Mouse (Mus musculus): ENCODE measurements around the gene Mettl24.

Gene Mettl24

DNA sequence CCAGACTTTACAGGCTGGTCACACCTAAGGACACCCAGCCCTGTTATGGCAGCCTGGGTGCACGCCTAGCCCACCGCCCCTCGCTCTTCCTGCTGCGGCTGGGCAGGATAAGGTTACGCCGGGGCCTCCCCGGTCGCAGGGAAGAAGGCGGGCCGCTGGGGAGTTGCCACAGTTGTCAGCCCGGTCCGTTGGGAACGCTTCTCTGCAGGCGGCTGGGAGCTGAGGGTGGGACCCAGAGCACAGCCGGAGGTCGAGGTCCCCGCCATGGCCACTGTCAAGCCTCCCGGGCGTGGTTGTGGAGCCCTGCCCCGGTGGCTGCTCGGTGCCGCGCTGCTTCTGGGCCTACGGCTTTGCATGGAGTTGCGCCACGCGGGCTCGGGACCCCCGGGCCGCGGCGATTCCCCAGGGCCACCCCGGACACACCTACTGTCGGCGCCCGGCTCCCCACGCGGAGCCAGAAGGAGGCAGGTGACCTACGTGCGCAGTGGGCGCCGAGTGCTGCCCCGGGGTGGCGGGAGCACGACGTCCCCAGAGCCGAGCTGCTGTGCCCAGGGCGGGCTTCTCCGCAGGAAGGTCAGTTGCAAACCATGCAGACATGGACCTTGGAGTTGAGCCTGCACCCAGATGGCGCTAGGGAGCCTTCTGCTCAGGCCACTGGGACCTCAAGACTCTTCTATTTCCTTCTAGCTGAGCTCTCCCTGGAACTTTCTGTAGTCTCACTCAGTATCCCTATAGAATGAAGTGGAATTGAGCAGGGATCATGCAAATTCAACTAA is at the start of gene Mettl24:
Gene Mettl24 (plus strand): TSS at position 191 of the 776 bp plus-strand sequence.
- peak; percentile 82 to 83 for DNase-seq

DNA sequence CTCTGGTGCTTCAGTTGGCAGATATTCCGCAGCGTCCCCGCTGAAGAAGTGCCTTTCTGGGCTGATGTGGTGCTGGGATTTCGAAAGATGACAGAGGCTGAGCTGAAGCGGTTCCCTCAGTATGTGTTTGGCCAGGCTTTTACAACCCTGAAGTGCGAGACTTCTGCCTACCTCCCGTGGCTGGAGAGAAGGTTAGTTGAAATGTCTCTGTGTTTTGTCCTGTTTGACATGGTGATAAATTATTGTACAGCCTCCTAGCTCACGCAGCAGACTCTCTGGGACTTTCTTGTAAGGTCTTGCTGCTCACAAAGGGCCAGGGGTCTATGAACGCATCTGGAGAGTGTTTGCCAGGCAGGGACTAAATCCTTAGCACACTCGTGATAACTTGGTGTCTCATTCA is 45.8 kb upstream of the Mettl24 start:
- no peak for DNase-seq

DNA sequence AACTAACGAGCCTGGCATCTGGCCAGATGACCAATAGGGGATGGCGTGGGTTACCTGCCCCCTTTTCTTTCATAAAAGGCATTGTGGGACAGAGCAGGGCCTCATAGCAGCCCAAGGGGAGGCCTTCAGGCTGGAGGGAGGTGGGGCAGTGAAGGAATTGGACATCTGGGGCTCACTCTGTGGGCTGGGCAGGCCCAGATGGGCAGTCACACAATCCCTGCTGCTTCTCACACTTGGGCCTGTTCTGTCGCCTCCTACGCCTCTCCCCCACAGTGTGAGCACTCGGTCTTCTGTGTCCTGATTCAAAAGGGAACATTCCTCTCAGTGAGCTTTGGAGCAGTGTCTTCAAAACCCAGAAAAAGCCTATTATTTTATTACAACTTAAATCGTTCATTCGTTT is 44.8 kb upstream of the Mettl24 start:
- DNase-seq = peak; percentile 77 to 80

DNA sequence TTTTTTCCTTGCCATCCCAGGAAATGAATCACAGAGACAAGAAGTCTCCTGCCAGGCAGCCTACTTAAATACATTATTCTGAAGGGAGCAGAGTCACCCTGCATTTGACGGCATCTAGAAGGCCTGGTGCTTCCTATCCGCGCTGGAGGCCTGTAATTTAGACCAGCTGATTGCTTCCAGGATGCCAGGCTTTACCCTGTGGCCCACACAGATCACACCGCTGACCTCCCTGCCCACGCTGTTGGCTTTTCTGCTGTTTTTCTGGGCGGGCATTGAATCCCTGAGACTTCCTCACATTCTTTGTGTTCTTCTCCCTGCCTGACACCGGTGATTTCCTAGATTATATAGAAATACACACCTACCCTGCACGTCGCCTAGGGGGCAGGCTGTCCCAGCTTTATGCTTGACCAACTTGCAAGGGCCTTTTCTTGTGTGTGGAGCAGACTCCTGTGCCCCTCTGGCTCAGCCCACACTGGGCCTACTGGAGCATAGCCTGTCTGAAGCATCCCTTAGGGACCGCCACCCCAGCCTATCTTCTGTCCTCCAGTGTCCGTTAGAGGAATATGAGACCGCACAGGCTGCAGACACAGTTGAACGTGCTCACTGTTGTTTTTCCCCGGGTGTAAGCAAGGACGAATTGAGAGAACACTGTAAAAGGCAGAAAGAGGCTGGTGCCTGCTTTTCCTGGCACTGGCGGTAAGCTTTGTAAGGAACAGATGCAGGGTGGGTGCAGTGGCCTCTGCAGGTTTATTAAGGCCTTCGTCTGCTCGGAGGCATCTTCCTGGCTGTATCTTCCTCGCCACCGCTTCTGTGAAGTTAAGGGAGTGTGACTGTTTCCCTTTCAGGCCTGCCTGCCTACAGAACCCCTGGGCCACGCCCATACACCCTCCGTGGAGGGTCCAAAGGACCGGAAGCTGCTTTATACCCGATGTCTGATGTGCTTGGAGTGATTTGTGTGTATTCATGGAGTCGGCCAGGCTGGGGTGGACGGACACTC is 44.0 kb upstream of the Mettl24 start:
- DNase-seq = peak; percentile 35 to 52

DNA sequence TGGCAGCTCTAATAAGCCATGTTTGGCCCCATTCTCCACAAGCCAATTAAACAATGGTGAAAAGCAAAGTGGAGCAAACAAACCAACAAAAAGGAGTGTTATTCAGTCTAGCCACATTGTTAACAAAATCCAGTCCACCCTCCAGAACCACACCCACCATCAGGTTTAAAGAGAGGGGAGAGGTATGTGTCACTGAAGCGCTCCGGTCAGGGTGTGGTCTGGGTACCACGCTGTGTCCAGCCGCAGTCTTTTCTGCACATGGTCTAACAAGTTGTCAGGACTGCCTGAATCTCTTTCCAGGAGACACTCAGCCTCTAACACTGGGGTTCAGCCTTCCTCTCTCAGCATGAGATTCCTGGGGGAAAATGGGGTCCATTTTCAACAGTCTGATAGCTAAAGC is 42.7 kb upstream of the Mettl24 start:
- no peak for DNase-seq

DNA sequence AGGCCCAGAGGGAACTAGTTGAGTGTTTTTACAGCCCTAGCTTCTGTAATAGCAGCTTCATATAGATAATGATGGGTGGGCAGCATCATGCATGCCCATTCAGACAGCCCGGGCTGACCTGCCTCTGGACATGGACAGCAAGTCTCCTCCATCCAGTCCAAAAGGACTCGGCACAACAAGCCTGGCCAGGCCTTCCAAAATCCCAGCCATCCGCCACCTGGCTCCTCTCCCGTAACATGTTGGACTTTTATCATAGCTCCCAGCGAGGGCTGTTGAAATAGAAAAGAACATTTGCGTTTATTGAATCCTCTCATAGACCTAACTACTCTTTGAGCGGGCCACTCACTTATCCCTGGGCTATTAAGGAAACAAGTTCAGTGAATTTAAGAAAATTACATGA is 41.2 kb upstream of the Mettl24 start:
- DNase-seq = peak; percentile 72 to 76

DNA sequence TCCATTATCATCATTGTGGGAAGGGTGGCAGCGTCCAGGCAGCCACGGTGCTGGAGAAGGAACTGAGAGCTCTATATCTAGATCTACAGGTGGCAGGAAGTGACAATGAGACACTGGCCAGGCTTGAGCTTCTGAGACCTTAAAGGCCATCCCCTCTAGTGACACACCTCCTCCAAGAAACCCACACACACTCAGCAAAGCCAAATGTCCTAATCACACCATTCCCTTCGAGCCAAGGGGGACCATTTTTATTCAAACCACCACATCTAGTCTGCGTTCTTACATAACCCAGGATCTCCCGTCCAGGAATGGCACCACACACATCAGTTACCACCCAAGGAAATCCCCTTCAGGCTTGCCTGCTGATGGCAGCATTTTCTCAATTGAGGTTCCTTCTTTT is 40.0 kb upstream of the Mettl24 start:
- no peak for DNase-seq

DNA sequence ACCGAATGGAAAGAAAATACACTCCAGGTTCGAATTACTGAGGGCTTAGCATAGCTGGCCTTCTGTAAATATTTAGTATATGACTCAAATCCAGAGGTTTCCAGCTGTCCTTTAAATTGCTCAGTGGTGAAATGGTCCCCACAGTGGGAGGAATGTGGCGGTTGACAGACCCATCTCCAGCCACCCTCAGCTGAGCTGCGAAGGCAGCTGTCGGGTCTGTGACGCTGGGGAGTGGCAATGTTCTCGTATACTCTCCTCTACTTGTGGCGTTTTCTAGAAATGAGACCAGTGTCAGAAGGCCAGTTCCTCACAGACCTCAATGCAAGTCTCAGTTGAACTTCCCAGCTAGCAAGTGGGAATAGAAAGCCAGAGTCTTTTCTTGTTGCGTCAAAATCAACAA is 38.6 kb upstream of the Mettl24 start:
- no peak for DNase-seq

DNA sequence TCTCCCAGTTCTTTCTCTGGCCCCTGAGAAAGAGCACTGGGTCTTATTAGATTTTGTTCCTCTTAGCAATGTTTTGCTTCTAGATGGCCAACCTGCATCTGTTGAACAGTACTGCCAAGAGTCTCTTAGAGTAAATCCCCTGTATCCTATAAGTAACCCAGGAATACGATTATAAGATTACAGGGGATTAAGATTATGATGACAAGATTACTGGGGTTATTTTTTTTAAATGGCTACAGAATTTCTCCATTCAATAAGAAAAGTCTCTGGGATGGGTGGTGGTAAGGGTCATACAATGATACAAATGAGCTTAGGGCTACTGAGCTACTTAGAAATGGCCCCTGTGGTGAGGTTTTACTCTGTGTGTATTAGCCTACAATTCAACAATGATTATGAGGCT is 37.7 kb upstream of the Mettl24 start:
- DNase-seq = no peak

DNA sequence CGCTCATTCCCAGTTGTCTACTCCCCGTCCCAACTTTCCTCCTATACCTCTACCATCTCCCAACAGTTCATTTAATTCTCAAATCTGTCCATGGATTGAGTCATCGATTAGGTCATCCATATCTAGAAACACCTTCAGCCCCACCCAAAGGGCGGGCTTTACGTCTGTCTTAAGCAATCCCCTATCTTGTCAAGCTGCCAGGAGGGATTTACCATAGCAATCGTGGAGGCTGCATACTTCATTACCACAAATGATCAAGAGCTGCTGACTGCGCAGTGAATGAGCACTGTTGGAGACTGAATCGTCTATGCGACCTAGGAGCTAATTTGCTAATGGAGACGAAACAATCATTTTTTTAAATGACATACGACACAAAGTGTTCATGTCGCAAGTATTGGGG is 34.3 kb upstream of the Mettl24 start:
- no peak for DNase-seq

DNA sequence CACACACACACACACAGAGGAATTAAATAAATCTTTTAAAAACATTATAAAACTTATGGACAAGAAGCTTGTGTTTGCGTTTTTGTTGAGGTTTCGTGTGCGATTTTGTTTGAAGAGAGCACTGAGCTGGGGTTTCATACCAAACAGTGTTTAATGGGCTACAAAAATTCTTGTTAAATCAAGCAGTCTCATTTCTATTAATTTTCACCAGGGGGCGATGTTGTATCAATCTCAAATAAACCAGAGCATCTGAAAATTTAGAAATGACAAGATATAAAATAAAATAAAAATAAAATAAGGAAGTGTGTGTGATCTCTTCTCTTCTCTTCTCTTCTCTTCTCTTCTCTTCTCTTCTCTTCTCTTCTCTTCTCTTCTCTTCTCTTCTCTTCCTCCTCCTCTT is 33.4 kb upstream of the Mettl24 start:
- no peak for DNase-seq

DNA sequence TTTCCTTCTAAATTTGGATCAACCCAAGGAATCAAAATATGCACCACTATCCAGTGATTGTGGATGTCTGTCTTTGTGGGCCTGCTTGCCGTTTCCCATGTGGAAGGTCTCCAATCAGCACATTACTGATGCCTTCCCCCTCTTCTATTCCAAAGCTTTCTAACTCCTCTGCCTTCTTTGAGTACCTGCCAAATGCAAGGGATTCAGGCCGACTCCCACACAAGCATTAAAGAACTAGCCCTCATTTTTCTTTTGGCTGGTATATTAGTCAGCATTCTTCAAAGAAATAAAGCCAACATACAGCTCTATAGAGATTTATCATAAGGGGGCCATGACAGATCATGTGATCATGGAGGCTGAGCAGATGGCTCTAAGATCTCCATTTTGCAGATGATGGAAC is 31.4 kb upstream of the Mettl24 start:
- DNase-seq = no peak

DNA sequence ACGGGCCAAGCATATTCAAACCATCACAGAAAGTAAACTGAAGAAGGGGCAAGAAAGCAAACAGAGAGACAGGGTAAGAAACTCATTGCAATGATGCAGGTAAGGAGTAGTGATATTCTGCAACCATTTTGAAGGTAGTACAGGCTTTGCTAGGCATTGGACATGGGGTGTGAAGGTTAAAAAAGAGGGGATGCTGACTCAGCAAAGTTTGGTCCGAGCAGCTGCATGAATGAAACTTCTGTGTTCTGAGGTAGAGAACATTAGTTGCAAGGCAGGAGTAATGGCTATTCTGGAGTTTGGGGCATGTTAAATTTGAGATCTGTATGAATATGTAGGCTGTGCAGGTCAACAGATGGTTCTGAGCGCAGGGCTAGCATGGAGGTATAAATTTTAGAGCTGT is 17.8 kb upstream of the Mettl24 start:
- DNase-seq = no peak

DNA sequence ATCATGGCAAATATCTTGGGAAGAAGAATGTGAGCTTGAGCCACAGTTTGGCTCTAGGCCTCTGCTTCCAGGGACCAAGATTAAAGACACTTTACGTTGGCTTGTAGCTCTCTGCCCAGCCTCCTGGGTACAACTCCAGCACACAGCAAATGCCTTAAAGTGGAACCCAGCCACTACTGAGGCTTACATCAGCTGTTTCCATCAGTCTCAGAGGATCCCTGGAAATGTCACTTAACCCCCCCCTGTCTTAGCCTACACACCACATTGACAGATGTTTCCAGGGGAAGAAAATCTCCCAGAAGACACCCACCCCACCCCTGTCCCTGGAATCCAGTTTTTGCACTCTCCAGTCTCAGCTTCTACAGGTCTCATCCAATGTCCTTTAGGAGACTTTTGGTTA is 16.1 kb upstream of the Mettl24 start:
- DNase-seq = no peak

DNA sequence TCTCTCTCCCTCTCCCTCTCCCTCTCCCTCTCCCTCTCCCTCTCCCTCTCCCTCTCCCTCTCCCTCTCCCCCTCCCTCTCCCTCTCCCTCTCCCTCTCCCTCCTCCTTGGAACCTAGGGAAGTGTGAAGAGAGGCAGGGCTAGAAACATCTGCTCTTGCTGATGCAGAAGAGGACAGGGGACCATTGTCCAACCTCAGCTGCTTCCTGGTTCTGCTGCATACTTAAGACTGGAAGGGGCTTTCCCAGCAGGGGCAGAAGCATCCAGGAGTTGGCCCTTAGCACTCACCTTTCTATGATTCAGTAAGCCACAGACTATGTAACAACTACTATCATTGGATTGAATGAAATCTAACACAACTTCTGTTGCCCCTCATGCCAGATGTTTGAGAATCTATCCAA is 14.4 kb upstream of the Mettl24 start:
- no peak for DNase-seq

DNA sequence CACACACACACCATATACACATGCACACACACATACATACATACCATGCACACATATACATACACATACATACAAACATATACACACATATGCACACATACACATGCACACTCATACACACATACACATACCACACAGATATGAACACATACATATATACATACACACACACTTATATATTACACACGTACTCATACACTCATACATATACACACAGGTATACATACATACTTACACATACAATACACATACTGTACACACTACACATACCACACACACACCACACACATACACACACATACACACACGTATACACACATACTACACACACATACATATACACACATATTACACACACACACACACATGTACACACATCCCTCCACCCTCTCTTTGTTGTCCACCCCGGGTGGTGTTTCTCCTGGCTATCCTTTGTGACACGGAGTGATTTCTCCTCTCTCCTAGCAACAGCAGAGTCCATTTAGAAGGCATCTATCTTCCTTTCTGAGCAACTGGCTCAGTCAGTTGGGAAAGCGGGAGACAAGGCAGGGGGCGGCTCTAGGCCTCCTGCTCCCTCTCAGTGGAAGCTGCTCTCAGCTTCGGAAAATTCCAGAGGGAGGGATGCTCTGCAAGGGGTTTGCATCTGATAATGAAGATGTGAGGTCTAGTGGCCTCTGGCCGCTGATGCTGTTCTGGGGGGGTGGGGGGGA is 10.3 kb upstream of the Mettl24 start:
- DNase-seq = no peak

DNA sequence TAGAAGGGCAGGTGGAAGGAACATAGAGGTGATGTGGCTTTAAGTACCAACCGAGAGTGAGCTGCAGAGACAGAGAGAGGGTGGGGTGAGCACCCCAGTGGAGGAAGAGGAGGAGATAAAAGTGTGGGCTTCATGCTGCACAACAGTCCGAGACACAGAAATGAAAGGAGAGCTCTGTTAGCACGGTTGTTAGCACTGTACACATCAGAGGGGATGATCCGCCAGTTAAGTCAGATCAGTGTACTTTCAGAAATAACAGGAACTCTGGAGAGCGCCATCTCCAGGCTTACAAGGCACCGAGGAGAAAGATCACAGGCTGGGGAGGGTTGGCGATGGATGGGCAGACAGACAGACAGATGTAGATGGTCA is 9.8 kb upstream of the Mettl24 start:
- no peak for DNase-seq

DNA sequence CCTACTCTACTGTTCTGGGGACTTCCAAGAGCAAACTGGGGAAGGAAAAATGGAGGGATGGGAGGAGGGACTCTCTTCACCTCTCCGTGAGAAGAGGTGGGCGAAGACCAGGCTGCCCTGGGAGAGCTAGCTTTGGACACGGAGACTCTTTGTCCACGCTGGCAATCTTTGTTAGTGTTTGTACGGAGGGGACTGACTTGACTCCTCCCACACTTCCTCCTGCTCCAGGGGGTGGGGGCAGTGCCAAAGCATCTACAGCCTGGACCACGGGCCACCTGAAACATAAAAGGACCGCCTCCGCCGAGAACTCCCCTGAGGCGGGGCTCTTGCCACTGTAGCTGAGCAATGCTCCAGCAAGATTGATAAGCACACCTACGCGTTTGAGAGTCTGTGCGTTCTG is 8.9 kb upstream of the Mettl24 start:
- DNase-seq = no peak

DNA sequence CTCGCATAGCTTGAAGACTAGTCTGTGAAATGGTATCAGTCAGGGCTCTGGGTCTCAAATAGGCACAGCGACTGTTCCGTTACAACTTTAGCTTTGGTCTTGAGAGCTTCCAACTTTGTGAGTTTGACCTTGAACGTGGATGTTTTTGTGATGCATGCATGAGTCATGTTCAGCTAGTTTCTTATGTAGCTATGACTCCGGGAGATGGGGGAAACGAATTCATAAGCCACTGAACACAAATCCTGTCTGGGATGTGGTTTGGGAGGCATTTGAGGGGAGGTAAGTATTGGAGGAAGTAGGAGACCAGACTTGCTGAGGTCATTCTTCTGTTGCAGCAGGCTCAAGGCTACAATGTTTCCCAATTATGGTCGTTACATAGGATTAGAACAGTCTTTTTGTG is 7.2 kb upstream of the Mettl24 start:
- DNase-seq = no peak

DNA sequence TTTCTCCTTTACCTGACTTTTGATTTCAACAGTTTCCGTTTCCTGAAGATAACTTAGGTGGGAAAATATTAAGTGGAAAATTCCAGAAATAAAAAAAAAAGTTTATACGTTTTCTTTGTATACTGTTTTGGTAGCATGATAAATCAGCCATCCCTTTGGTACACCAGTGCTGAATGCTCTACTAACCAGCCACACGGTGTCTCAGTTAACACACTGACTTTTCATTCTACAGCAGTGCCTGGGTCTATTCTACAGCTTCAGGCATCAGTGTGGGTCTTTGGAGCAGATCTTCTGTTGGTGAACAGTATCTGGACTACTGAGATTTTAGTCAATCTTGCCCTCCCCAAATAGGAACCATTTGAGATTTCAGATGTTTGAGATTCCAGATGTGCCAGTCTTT is 4.6 kb upstream of the Mettl24 start:
- no peak for DNase-seq

DNA sequence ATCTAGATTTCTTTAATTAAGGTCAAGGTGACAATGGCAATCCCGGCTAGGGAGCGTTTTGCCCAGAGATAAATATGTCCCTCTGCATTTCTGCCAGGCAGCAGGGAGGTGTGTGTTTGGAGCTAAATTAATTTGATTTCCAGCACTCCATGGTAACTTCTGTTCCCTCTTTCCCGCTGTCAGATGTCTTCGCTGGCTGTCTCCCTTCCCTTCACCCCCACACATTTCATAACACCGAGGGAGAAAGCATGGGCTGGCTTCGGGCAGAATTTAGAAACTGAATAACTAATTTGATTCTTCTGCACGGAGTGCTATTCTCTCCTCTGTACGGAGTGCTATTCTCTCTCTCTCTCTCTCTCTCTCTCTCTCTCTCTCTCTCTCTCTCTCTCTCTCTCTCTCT is 612 bp upstream of the Mettl24 start:
- peak; percentile 32 to 36 for DNase-seq

DNA sequence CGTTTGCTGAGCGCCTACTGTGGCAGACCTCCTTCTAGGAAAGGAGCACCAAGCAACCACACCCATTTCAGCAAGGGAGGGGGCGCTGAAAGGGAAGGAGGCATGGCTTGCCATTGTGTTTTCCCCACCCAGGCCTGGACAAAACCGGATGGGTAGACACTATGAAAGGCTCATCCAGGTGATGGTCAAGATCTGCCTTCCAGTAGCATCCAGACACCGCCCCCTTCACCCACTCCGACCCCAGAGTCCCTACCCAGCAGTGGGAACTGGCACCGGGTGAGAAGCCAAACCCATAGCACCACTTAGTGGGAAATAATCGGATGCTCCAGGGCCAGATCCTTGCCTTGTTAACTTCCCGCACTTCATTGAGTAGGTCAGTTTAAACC is 779 bp downstream of the Mettl24 start:
- no peak for DNase-seq

DNA sequence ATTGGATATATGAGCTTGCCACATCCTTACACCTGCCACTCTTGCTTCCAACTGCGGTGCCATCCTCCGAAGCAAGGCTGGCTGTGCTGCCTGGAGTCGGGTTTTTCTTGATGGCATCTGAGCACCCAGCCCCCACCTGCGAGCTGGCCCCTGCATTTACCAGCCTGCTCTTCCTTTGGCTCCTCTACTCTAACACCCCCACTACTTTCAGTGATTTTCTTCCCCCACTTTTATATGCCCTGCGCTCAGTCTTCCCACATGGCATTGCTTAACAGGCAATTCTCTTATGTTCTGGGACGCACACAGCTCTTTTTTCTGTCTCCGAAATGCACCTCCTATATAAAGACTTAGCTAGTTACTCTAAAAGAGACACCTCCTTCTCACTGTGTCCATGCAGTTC is 1.2 kb downstream of the Mettl24 start:
- DNase-seq = no peak

DNA sequence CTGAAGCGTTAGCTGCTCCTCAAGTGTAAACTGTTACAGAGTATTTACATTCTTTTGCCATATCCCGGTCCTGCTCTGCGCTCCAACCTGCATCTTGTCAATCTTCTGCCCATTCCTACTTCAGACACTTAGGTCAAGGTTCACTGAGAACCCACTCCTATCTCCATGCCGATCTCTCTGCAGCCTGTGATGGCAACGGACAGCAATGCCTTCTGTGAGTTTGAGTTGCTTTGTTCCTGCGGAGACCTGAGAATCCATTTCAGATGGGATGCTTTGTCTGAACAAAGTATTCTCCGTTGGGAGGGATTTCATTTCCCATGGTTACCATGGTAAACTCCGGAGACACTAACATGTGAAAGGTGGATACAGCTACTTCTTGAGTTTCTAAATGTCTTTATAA is 2.6 kb downstream of the Mettl24 start:
- no peak for DNase-seq

All from cerebellum, adult 18-20 months (tissue).